8 mouse cellular contexts compared by ENCODE assay signal in genomic region chr11:69121001-69121740, GRCm38 (mm10). TPM values are rescaled to one million over a fixed set of nuclear protein-coding genes. Genes with fewer than 3 reads are reported as not detected.
DNase-seq lines count a peak whose midpoint lies in the region; ATAC-seq and TF ChIP-seq lines count a peak whose summit lies in the region.

No protein-coding gene starts in this region.

- TF ChIP-seq POLR2A in cerebellum, adult 2 months (IDR thresholded peaks at IDR 0.05; ENCODE audit: borderline replicate concordance, insufficient read depth, low read length): no peak

- no peak for ATAC-seq in embryonic facial prominence, embryonic 13.5 days (ENCODE audit: insufficient number of reproducible peaks, insufficient read depth, low FRiP score, low TSS enrichment, low read depth)
- no peak for ATAC-seq in hindbrain, embryonic 16.5 days

- H3K36me3 ChIP-seq in E14TG2a.4 (ENCODE audit: insufficient read depth, low read length): no peaks in the 10 kb centered on the region
- no peaks in the 10 kb centered on the region for H3K36me3 ChIP-seq in embryonic facial prominence, embryonic 13.5 days
- H3K36me3 ChIP-seq in hindbrain, embryonic 16.5 days (ENCODE audit: control insufficient read depth, insufficient read depth, low read length): no peaks in the 10 kb centered on the region

- peak overlapping the region; percentile 84 for H3K9ac ChIP-seq in embryonic facial prominence, embryonic 13.5 days
- peak overlapping the region; percentile 84 for H3K9ac ChIP-seq in hindbrain, embryonic 16.5 days (ENCODE audit: low read depth, low read length)

- no peak for TF ChIP-seq CTCF in cerebellum, adult 2 months (IDR thresholded peaks at IDR 0.05; ENCODE audit: borderline replicate concordance, insufficient read depth, low read depth, low read length)
- TF ChIP-seq CTCF in E14TG2a.4 (conservative IDR thresholded peaks at IDR 0.05; ENCODE audit: low read length): no peak

- 9% methylated on average over 33 of the region's 33 CpGs for WGBS in cerebellum, adult 2 months
- WGBS in embryonic facial prominence, embryonic 13.5 days: under 1% methylated on average over 33 of the region's 33 CpGs
- WGBS in hindbrain, embryonic 16.5 days: under 1% methylated on average over 31 of the region's 33 CpGs

- no peak overlapping the region for H3K27ac ChIP-seq in cerebellum, adult 2 months (ENCODE audit: insufficient read depth, low read length)
- no peak overlapping the region for H3K27ac ChIP-seq in embryonic facial prominence, embryonic 13.5 days
- no peak overlapping the region for H3K27ac ChIP-seq in hindbrain, embryonic 16.5 days (ENCODE audit: low read depth, low read length)

- no peaks in the 10 kb centered on the region for H3K27me3 ChIP-seq in cerebellum, adult 2 months (ENCODE audit: control insufficient read depth, insufficient read depth, low read length)
- peaks cover 63% of the 10 kb centered on the region for H3K27me3 ChIP-seq in E14TG2a.4 (ENCODE audit: insufficient read depth, low read length)
- peaks cover 16% of the 10 kb centered on the region; the same call in 1 of the 2 replicates for H3K27me3 ChIP-seq in embryonic facial prominence, embryonic 13.5 days
- H3K27me3 ChIP-seq in hindbrain, embryonic 16.5 days (replicated peaks; ENCODE audit: control insufficient read depth, insufficient read depth, low read length): no peaks in the 10 kb centered on the region

- peak overlapping the region; percentile 97 for H3K4me2 ChIP-seq in embryonic facial prominence, embryonic 13.5 days
- peak overlapping the region; percentile 92 for H3K4me2 ChIP-seq in hindbrain, embryonic 16.5 days (ENCODE audit: low read length)

- H3K4me1 ChIP-seq in cerebellum, adult 2 months (ENCODE audit: control insufficient read depth, insufficient read depth, low read length): no peaks in the 10 kb centered on the region
- H3K4me1 ChIP-seq in E14TG2a.4 (replicated peaks; ENCODE audit: low read depth, low read length): peaks cover 56% of the 10 kb centered on the region
- H3K4me1 ChIP-seq in embryonic facial prominence, embryonic 13.5 days: peaks cover 41% of the 10 kb centered on the region
- peaks cover 20% of the 10 kb centered on the region for H3K4me1 ChIP-seq in hindbrain, embryonic 16.5 days (ENCODE audit: control insufficient read depth, insufficient read depth, low read depth, low read length)

- H3K4me3 ChIP-seq in cerebellum, adult 2 months (replicated peaks; ENCODE audit: insufficient read depth, low read depth, low read length): peak overlapping the region; percentile 84
- peak overlapping the region; percentile 95 for H3K4me3 ChIP-seq in E14TG2a.4 (replicated peaks; ENCODE audit: low read length)
- peak overlapping the region; percentile 85 for H3K4me3 ChIP-seq in embryonic facial prominence, embryonic 13.5 days
- peak overlapping the region; percentile 88 for H3K4me3 ChIP-seq in hindbrain, embryonic 16.5 days (ENCODE audit: low read length)

- peak; percentile 39 to 59 for DNase-seq in cerebellum, adult 2 months
- DNase-seq in cerebellum, postnatal 4 days (ENCODE audit: low spot score in 2 of 2): no peak
- peak; percentile 47 for DNase-seq in lung, postnatal 10 days
- DNase-seq in yolk sac, embryonic 10.5 days (ENCODE audit: low spot score): peak; percentile 26
- no peak for DNase-seq in ovary, adult 18-20 months (ENCODE audit: low spot score)

- H3K9me3 ChIP-seq in E14TG2a.4 (ENCODE audit: low read length): no peaks in the 10 kb centered on the region
- no peaks in the 10 kb centered on the region for H3K9me3 ChIP-seq in embryonic facial prominence, embryonic 13.5 days
- no peaks in the 10 kb centered on the region for H3K9me3 ChIP-seq in hindbrain, embryonic 16.5 days (ENCODE audit: control insufficient read depth, low read length)

RNA-seq across cellular contexts. Expression of gene Hes7, which starts 1.0 kb away (rescaled TPM):
- polyA plus RNA-seq in cerebellum, adult 2 months (2012; rRNA removed): 0.44 and 0.59 TPM in 2 replicates
- 0.44 and 0.47 TPM in 2 replicates for polyA plus RNA-seq in embryonic facial prominence, embryonic 13.5 days (2015; fragmentation: Nextera tagmentation; extraction: Ambion mirVana)
- 1.4 and 1.8 TPM in 2 replicates for polyA plus RNA-seq in hindbrain, embryonic 16.5 days (2015; fragmentation: Nextera tagmentation; extraction: Ambion mirVana)

RNA-seq across cellular contexts. Expression of gene 9130213A22Rik, which starts 1.2 kb away (rescaled TPM):
- 1.3 and 1.4 TPM in 2 replicates for polyA plus RNA-seq in cerebellum, adult 2 months (2012; rRNA removed)
- polyA plus RNA-seq in embryonic facial prominence, embryonic 13.5 days (2015; fragmentation: Nextera tagmentation; extraction: Ambion mirVana): 0.13 and 0.17 TPM in 2 replicates
- 0.94 and 1.2 TPM in 2 replicates for polyA plus RNA-seq in hindbrain, embryonic 16.5 days (2015; fragmentation: Nextera tagmentation; extraction: Ambion mirVana)

RNA-seq across cellular contexts. Expression of gene Aloxe3, which starts 4.5 kb away (rescaled TPM):
- 10.8 and 16.0 TPM in 2 replicates for polyA plus RNA-seq in cerebellum, adult 2 months (2012; rRNA removed)
- 1.1 TPM in 2 replicates for polyA plus RNA-seq in embryonic facial prominence, embryonic 13.5 days (2015; fragmentation: Nextera tagmentation; extraction: Ambion mirVana)
- 8.1 and 8.5 TPM in 2 replicates for polyA plus RNA-seq in hindbrain, embryonic 16.5 days (2015; fragmentation: Nextera tagmentation; extraction: Ambion mirVana)

RNA-seq across cellular contexts. Expression of gene Per1, which starts 26.2 kb away (rescaled TPM):
- 34.4 and 37.2 TPM in 2 replicates for polyA plus RNA-seq in cerebellum, adult 2 months (2012; rRNA removed)
- polyA plus RNA-seq in embryonic facial prominence, embryonic 13.5 days (2015; fragmentation: Nextera tagmentation; extraction: Ambion mirVana): 11.1 and 11.5 TPM in 2 replicates
- polyA plus RNA-seq in hindbrain, embryonic 16.5 days (2015; fragmentation: Nextera tagmentation; extraction: Ambion mirVana): 11.1 and 11.2 TPM in 2 replicates

RNA-seq across cellular contexts. Expression of gene Vamp2, which starts 32.9 kb away (rescaled TPM):
- polyA plus RNA-seq in cerebellum, adult 2 months (2012; rRNA removed): 672 and 700 TPM in 2 replicates
- 91.5 and 101 TPM in 2 replicates for polyA plus RNA-seq in embryonic facial prominence, embryonic 13.5 days (2015; fragmentation: Nextera tagmentation; extraction: Ambion mirVana)
- polyA plus RNA-seq in hindbrain, embryonic 16.5 days (2015; fragmentation: Nextera tagmentation; extraction: Ambion mirVana): 402 and 475 TPM in 2 replicates

Comparison
In these comparisons a context has a peak if more than half of its experiments do, and no peak if none do; other contexts are left out.
1. DNase-seq: peak in cerebellum, adult 2 months (2 of 2), lung, postnatal 10 days (single experiment) and yolk sac, embryonic 10.5 days (single experiment); none in cerebellum, postnatal 4 days (0 of 2) and ovary, adult 18-20 months (single experiment).
2. Peak in every context shown above with its lines, with median percentiles within 50 percentile points of each other: H3K4me3 ChIP-seq.